Mouse (Mus musculus): ENCODE data around the gene Repin1. TPM values are rescaled to one million over a fixed set of nuclear protein-coding genes. Genes with fewer than 3 reads are reported as not detected.

The Repin1 gene
- total and polyA plus RNA-seq, 2 experiments from 2014 or later: 17.5 to 49.7 TPM

DNA sequence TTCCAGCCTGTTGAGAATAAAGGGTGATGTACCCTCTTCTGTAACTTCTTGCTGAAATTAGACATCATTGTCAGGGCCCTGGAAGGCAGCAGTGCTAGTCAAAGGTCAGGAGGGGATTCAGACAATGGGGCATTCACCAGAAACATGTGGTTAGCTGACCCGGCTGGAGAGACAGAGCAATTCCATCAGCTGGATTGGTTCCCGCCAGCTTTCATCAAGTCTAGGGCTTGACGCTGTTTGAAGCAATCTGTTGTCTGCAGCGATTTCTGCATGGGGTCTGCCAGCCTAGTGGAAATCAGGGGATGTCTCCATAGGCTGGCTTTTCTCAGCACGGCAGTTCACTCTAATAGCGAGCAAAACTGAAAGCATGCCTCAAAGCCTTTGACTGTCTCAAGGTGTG, 42.8 kb downstream of the Repin1 start:
- no peaks in the 10 kb centered on the region for H3K9me3 ChIP-seq (replicated peaks; ENCODE audit: control insufficient read depth, low read length)
- no peak overlapping the region for H3K27ac ChIP-seq (ENCODE audit: low read depth)
- no peaks in the 10 kb centered on the region for H3K36me3 ChIP-seq (replicated peaks; ENCODE audit: control insufficient read depth, insufficient read depth, low read length)
- no peaks in the 10 kb centered on the region for H3K27me3 ChIP-seq (ENCODE audit: control insufficient read depth, insufficient read depth, low read length)
- 31% methylated on average over 6 of the region's 6 CpGs for WGBS
- no peak for TF ChIP-seq CTCF (IDR thresholded peaks at IDR 0.05; ENCODE audit: low read depth)
- TF ChIP-seq EP300 (IDR thresholded peaks at IDR 0.05; ENCODE audit: low read depth): no peak
- no peak overlapping the region for H3K9ac ChIP-seq (replicated peaks; ENCODE audit: low read depth, low read length)
- H3K4me3 ChIP-seq (ENCODE audit: low read depth, low read length): no peak overlapping the region
- H3K4me1 ChIP-seq (ENCODE audit: control insufficient read depth, insufficient read depth): peaks cover 9% of the 10 kb centered on the region; the same call in 1 of the 2 replicates
- ATAC-seq (ENCODE audit: insufficient read depth, low read depth) (no peak), DNase-seq (ENCODE audit: low spot score) (no peak)
- no peak overlapping the region for H3K4me2 ChIP-seq (ENCODE audit: low read depth, low read length)

- no peaks in the 10 kb centered on the region for H3K27me3 ChIP-seq (ENCODE audit: control insufficient read depth, insufficient read depth, low read length)
- DNase-seq (ENCODE audit: low spot score) (no peak), ATAC-seq (ENCODE audit: insufficient read depth, low read depth) (no peak)
- no peak overlapping the region for H3K4me2 ChIP-seq (ENCODE audit: low read depth, low read length)
- no peak overlapping the region for H3K9ac ChIP-seq (replicated peaks; ENCODE audit: low read depth, low read length)
- peaks cover 9% of the 10 kb centered on the region; the same call in 1 of the 2 replicates for H3K4me1 ChIP-seq (ENCODE audit: control insufficient read depth, insufficient read depth)
- 62% methylated on average over 6 of the region's 6 CpGs for WGBS
- no peaks in the 10 kb centered on the region for H3K36me3 ChIP-seq (replicated peaks; ENCODE audit: control insufficient read depth, insufficient read depth, low read length)
- H3K4me3 ChIP-seq (ENCODE audit: low read depth, low read length): no peak overlapping the region
- H3K27ac ChIP-seq (ENCODE audit: low read depth): no peak overlapping the region
- H3K9me3 ChIP-seq (replicated peaks; ENCODE audit: control insufficient read depth, low read length): no peaks in the 10 kb centered on the region
- TF ChIP-seq EP300 (IDR thresholded peaks at IDR 0.05; ENCODE audit: low read depth) (no peak), CTCF (IDR thresholded peaks at IDR 0.05; ENCODE audit: low read depth) (no peak)
These were observed 44.3 kb downstream of the Repin1 start for GRCm38 (mm10) chr6:48637811-48638500.

DNA sequence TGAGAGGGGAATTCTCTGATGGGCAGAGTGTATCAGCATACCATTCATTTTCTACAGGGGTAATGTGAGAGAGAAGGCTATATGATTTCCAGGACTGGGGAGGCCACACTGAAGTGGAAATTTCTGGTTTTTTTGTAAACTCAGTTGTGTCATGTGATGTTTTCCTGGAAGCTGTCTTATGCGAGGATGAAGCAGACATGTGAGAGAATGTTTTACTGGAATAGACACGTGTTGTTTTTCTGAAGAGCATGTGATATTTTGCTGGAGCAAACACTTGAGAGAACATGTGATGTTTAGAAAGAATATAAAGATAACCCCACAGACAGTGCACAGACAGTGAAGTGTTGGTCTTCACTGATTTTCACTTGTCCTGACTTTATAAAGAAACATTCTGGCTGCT, 44.9 kb downstream of the Repin1 start:
- Histone ChIP-seq H3K4me1 (ENCODE audit: control insufficient read depth, insufficient read depth) (peaks cover 9% of the 10 kb centered on the region; the same call in 1 of the 2 replicates), H3K4me3 (ENCODE audit: low read depth, low read length) (no peak overlapping the region), H3K4me2 (ENCODE audit: low read depth, low read length) (no peak overlapping the region), H3K27ac (ENCODE audit: low read depth) (no peak overlapping the region), H3K9ac (replicated peaks; ENCODE audit: low read depth, low read length) (no peak overlapping the region), H3K9me3 (replicated peaks; ENCODE audit: control insufficient read depth, low read length) (no peaks in the 10 kb centered on the region), H3K36me3 (replicated peaks; ENCODE audit: control insufficient read depth, insufficient read depth, low read length) (no peaks in the 10 kb centered on the region), H3K27me3 (ENCODE audit: control insufficient read depth, insufficient read depth, low read length) (no peaks in the 10 kb centered on the region)
- DNase-seq (ENCODE audit: low spot score) (no peak), ATAC-seq (ENCODE audit: insufficient read depth, low read depth) (no peak)
- no peak for TF ChIP-seq EP300 (IDR thresholded peaks at IDR 0.05; ENCODE audit: low read depth)
- no peak for TF ChIP-seq CTCF (IDR thresholded peaks at IDR 0.05; ENCODE audit: low read depth)
- WGBS: 53% methylated on average over 2 of the region's 2 CpGs

DNA sequence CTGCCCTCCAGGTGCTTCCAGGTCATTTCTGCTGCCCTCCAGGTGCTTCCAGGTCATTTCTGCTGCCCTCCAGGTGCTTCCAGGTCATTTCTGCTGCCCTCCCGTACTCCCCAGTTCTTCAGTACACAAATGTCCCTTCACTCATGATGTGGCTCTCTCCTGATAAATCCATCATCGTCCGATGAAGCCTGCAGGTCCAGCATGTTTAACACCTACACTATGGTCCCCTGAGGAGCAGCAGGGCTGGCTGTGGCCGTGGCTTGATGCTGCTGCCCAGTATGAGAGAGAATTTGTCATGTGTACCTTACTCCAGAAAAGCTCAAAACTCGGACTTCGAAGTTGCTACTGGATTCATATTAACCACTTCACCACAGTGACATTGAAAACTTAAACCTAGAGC, 47.7 kb downstream of the Repin1 start:
- TF ChIP-seq CTCF (IDR thresholded peaks at IDR 0.05; ENCODE audit: low read depth) (no peak), EP300 (IDR thresholded peaks at IDR 0.05; ENCODE audit: low read depth) (no peak)
- ATAC-seq (ENCODE audit: insufficient read depth, low read depth): no peak
- no peak overlapping the region for H3K27ac ChIP-seq (ENCODE audit: low read depth)
- no peaks in the 10 kb centered on the region for H3K9me3 ChIP-seq (replicated peaks; ENCODE audit: control insufficient read depth, low read length)
- H3K27me3 ChIP-seq (ENCODE audit: control insufficient read depth, insufficient read depth, low read length): no peaks in the 10 kb centered on the region
- WGBS: 66% methylated on average over 6 of the region's 6 CpGs
- H3K9ac ChIP-seq (replicated peaks; ENCODE audit: low read depth, low read length): no peak overlapping the region
- H3K4me1 ChIP-seq (ENCODE audit: control insufficient read depth, insufficient read depth): peaks cover 9% of the 10 kb centered on the region
- H3K36me3 ChIP-seq (replicated peaks; ENCODE audit: control insufficient read depth, insufficient read depth, low read length): no peaks in the 10 kb centered on the region
- H3K4me3 ChIP-seq (ENCODE audit: low read depth, low read length): no peak overlapping the region
- DNase-seq (ENCODE audit: low spot score): no peak
- no peak overlapping the region for H3K4me2 ChIP-seq (ENCODE audit: low read depth, low read length)

DNA sequence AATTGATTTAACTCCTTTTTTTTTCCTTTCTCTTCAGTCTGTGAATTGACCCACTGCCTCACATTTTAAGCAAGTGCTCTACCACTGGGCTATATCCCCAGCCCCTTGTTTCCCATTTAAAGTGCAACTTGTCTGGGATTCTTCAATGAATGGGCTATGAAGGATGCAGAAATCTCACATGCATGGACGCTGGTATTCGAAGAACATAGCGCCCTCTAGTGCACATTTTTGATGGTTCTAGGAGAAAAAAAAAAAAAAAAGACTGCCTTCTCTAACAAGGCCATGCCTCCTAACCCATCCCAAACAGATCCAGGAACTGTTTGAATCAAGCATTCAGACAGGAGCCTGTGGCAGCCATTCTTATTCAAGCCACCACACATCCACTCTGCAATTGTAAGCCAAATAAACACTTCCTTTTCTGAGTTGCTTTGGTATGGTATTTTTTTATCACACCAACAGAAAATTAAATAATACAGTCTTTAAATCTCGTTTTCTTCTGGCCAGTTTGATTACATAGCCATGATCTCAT, 49.1 kb downstream of the Repin1 start:
- no peak overlapping the region for H3K4me2 ChIP-seq (ENCODE audit: low read depth, low read length)
- no peak overlapping the region for H3K9ac ChIP-seq (replicated peaks; ENCODE audit: low read depth, low read length)
- H3K4me3 ChIP-seq (ENCODE audit: low read depth, low read length): no peak overlapping the region
- H3K27ac ChIP-seq (ENCODE audit: low read depth): no peak overlapping the region
- TF ChIP-seq CTCF (IDR thresholded peaks at IDR 0.05; ENCODE audit: low read depth): peak; percentile 70
- TF ChIP-seq EP300 (IDR thresholded peaks at IDR 0.05; ENCODE audit: low read depth): no peak
- H3K27me3 ChIP-seq (ENCODE audit: control insufficient read depth, insufficient read depth, low read length): no peaks in the 10 kb centered on the region
- H3K36me3 ChIP-seq (replicated peaks; ENCODE audit: control insufficient read depth, insufficient read depth, low read length): no peaks in the 10 kb centered on the region
- 20% methylated on average over 4 of the region's 4 CpGs for whole genome bisulfite sequencing
- peak; percentile 70 for DNase-seq (ENCODE audit: low spot score)
- no peaks in the 10 kb centered on the region; the same call in 1 of the 2 replicates for H3K4me1 ChIP-seq (ENCODE audit: control insufficient read depth, insufficient read depth)
- ATAC-seq (ENCODE audit: insufficient read depth, low read depth): no peak; the same call in 1 of the 2 replicates
- no peaks in the 10 kb centered on the region for H3K9me3 ChIP-seq (replicated peaks; ENCODE audit: control insufficient read depth, low read length)

Measured in heart, postnatal 0 days (tissue).